Mouse (Mus musculus): ENCODE measurements at regions not wholly inside any gene's neighbourhood (a gene's known extent, or its start where the extent isn't known, plus 50 kb on each side); places are given as distances from the start of the nearest gene placed in this dataset.
A peak's percentile ranks its signal among the peaks of the same experiment; 100 is the strongest.

DNA sequence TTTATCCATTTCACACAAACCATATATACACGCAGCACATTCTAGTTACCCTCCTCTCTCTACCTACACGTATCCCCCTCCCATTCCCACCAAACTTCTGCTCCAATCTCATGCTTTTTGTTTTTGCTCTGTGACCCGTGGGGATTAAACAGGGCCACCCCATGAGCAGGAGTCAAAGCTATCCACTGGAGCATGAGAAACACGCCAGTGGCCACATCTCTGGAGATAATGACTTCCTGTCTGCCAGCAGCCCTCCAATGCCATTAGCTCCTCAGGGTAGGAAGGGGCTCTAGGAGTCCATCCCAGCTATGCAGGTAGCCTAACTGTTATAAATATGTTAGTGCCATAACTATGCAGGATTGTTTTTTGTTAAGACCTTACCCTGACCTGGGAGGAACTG, 141.9 kb upstream of the Grb10 start:
- peak; percentile 83 for DNase-seq (ENCODE audit: low spot score)

DNA sequence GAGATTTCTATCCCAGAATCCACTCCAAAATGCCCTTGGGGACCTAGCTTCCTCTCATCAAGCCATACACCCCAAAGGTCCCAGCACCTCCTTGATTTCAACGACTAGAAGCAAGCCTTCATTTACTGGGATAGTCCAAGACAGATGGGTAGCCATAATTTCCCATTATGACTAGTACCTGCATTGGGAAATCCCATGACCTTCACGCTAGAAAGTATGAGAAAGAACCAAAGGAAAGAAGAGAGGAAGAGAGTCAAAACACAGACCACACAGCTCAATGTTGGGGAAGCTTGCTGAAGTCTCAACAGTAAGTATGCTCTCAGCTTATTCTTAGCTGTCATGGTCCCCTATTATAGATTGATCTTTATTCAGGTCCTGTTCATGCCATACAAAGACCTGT, 133.9 kb upstream of the Grb10 start:
- no peak for DNase-seq (ENCODE audit: low spot score)

DNA sequence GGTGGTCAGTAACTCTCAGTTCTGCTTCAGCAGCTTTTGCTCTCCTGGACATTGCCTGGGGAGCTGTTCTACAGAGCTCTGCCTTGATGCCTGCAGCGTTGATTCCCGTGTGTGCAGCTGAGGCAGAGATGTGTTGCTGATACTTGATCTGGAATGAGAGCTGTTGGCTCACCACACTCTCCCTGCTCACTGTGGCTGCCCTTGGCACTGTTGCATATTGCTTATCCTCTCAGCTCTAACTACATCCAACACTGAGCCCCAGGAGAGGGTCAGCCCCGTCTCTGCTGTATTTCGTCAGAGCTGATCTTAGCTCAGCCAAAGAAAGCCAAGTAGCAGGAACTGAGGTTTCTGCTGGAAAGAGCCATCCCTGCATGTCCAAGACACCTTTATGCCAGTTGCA, 132.8 kb upstream of the Grb10 start:
- no peak for DNase-seq (ENCODE audit: low spot score)

DNA sequence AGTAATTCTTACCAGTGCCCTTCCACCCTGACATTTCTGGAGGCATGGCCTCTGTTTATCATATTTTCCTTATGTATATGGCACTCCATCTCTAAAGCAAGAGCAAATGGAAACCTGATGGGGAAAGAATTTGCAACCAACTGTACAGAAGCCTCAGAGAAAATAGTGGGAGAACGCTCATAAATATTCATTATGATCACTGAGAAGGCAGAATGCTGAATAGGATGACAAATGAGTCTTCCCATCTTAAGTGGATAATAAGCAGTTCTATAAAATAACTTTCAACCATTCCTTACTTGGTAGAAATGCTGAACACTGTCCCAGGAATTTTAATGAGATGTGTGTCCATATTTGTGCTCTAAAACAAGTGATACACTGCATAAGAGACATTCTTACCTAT, 129.9 kb upstream of the Grb10 start:
- no peak for DNase-seq (ENCODE audit: low spot score)
